Comparison of ENCODE assay signal across 8 mouse cellular contexts in the genomic region with DNA sequence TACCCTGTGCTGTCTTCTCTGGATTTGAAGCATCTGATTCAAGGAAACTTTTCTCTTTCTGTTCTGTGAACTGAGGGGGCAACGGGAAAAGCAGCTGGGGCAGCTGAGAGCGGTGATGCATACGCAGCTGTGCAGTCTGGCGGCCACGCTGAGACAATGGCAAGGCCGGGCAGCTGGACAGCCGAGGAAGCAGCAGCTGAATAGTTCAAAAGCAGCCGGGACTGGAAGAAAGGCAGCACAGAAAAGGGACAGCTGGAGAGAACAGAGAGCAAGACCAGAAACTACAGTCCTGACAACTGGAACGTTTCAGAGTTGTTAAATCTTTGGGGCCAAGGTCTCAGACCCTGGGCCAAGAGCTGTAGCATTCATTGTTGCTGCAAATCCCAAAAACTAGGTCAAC. TPM values are rescaled to one million over a fixed set of nuclear protein-coding genes. Genes with fewer than 3 reads are reported as not detected.
DNase-seq lines count a peak whose midpoint lies in the region; ATAC-seq lines count a peak whose summit lies in the region.
"Had no signal": no experiment of that assay in that cellular context is flagged by ENCODE, and none has a peak within 500 bp of the region (broad histone marks: within the 10 kb centered on the region; RNA-seq: fewer than 3 reads in every experiment).

No protein-coding gene starts in this region.

- peaks cover 9% of the 10 kb centered on the region; the same call in 1 of the 2 replicates for H3K36me3 ChIP-seq in forebrain, embryonic 16.5 days (ENCODE audit: control insufficient read depth, insufficient read depth)
- H3K36me3 ChIP-seq in hindbrain, embryonic 11.5 days (ENCODE audit: control insufficient read depth, insufficient read depth, low read length): no peaks in the 10 kb centered on the region; the same call in 1 of the 2 replicates
- peaks cover 25% of the 10 kb centered on the region for H3K36me3 ChIP-seq in liver, embryonic 12.5 days
- H3K36me3 ChIP-seq in neural tube, embryonic 12.5 days: peaks cover 18% of the 10 kb centered on the region

- peak; percentile 70 for DNase-seq in Muller cell, postnatal 12 days (ENCODE audit: inconsistent ontology term)
- DNase-seq in hindbrain, embryonic 11.5 days (ENCODE audit: low spot score): peak; percentile 75

- H3K27me3 ChIP-seq in forebrain, embryonic 16.5 days (replicated peaks; ENCODE audit: control insufficient read depth, insufficient read depth, low read length): no peaks in the 10 kb centered on the region
- no peaks in the 10 kb centered on the region for H3K27me3 ChIP-seq in hindbrain, embryonic 11.5 days (ENCODE audit: control insufficient read depth, insufficient read depth, low read length)
- H3K27me3 ChIP-seq in liver, embryonic 12.5 days (replicated peaks): peaks cover 6% of the 10 kb centered on the region; the same call in 1 of the 2 replicates
- H3K27me3 ChIP-seq in neural tube, embryonic 12.5 days (replicated peaks): no peaks in the 10 kb centered on the region

- ATAC-seq in forebrain, embryonic 16.5 days: peak; percentile 14
- ATAC-seq in hindbrain, embryonic 11.5 days (ENCODE audit: low FRiP score): peak; percentile 72
- no peak for ATAC-seq in liver, embryonic 12.5 days
- ATAC-seq in neural tube, embryonic 12.5 days (ENCODE audit: low FRiP score, low read depth): peak; percentile 54
- no peak for ATAC-seq in megakaryocyte progenitor cell, adult 5-6 weeks (replicated peaks; ENCODE audit: poor library complexity)

- H3K4me1 ChIP-seq in brown adipose tissue, adult 24 weeks (ENCODE audit: control insufficient read depth, insufficient read depth, insufficient read length, low read length): peaks cover 4% of the 10 kb centered on the region; the same call in 1 of the 2 replicates
- H3K4me1 ChIP-seq in forebrain, embryonic 16.5 days (replicated peaks; ENCODE audit: control insufficient read depth, insufficient read depth, low read length): peaks cover 10% of the 10 kb centered on the region
- H3K4me1 ChIP-seq in hindbrain, embryonic 11.5 days (replicated peaks; ENCODE audit: control insufficient read depth, insufficient read depth, low read length): no peaks in the 10 kb centered on the region
- peaks cover 17% of the 10 kb centered on the region for H3K4me1 ChIP-seq in liver, embryonic 12.5 days
- peaks cover 7% of the 10 kb centered on the region for H3K4me1 ChIP-seq in neural tube, embryonic 12.5 days

- H3K9me3 ChIP-seq in forebrain, embryonic 16.5 days (ENCODE audit: control insufficient read depth, low read length): no peaks in the 10 kb centered on the region
- no peaks in the 10 kb centered on the region for H3K9me3 ChIP-seq in hindbrain, embryonic 11.5 days (ENCODE audit: control insufficient read depth, low read length)
- H3K9me3 ChIP-seq in liver, embryonic 12.5 days (replicated peaks): no peaks in the 10 kb centered on the region
- H3K9me3 ChIP-seq in neural tube, embryonic 12.5 days: no peaks in the 10 kb centered on the region

- peak overlapping the region; percentile 91 for H3K4me2 ChIP-seq in forebrain, embryonic 16.5 days (ENCODE audit: low read length)
- H3K4me2 ChIP-seq in hindbrain, embryonic 11.5 days (replicated peaks; ENCODE audit: low read depth, low read length): peak overlapping the region; percentile 64
- H3K4me2 ChIP-seq in liver, embryonic 12.5 days: peak overlapping the region; percentile 83
- H3K4me2 ChIP-seq in neural tube, embryonic 12.5 days (replicated peaks): peak overlapping the region; percentile 81

- no peak overlapping the region for H3K27ac ChIP-seq in brown adipose tissue, adult 24 weeks (replicated peaks; ENCODE audit: low read depth, low read length)
- H3K27ac ChIP-seq in forebrain, embryonic 16.5 days (ENCODE audit: low read length): no peak overlapping the region
- H3K27ac ChIP-seq in hindbrain, embryonic 11.5 days (ENCODE audit: low read depth, low read length): peak overlapping the region; percentile 72
- H3K27ac ChIP-seq in liver, embryonic 12.5 days: no peak overlapping the region
- peak overlapping the region; percentile 2; the same call in 1 of the 2 replicates for H3K27ac ChIP-seq in neural tube, embryonic 12.5 days

- WGBS in forebrain, embryonic 16.5 days: 0% methylated on average over 9 of the region's 9 CpGs
- 6% methylated on average over 9 of the region's 9 CpGs for WGBS in hindbrain, embryonic 11.5 days
- WGBS in liver, embryonic 12.5 days (ENCODE audit: insufficient replicate concordance): 56% methylated on average over 9 of the region's 9 CpGs
- 8% methylated on average over 9 of the region's 9 CpGs for WGBS in neural tube, embryonic 12.5 days

- peak overlapping the region; percentile 21; the same call in 1 of the 2 replicates for H3K4me3 ChIP-seq in brown adipose tissue, adult 24 weeks (ENCODE audit: insufficient read depth, low read depth, low read length)
- peak overlapping the region; percentile 62 for H3K4me3 ChIP-seq in forebrain, embryonic 16.5 days (replicated peaks; ENCODE audit: low read length)
- peak overlapping the region; percentile 78; the same call in 1 of the 2 replicates for H3K4me3 ChIP-seq in hindbrain, embryonic 11.5 days (ENCODE audit: low read depth, low read length)
- H3K4me3 ChIP-seq in liver, embryonic 12.5 days: no peak overlapping the region
- H3K4me3 ChIP-seq in neural tube, embryonic 12.5 days: no peak overlapping the region; the same call in 1 of the 2 replicates

- H3K9ac ChIP-seq in forebrain, embryonic 16.5 days (replicated peaks; ENCODE audit: low read depth, low read length): no peak overlapping the region
- H3K9ac ChIP-seq in hindbrain, embryonic 11.5 days (ENCODE audit: low read depth, low read length): peak overlapping the region; percentile 9; the same call in 1 of the 2 replicates
- no peak overlapping the region for H3K9ac ChIP-seq in liver, embryonic 12.5 days
- H3K9ac ChIP-seq in neural tube, embryonic 12.5 days: peak overlapping the region; percentile 14; the same call in 1 of the 2 replicates

RNA-seq across cellular contexts. Expression of a gene that starts 1.1 kb away (rescaled TPM):
- 27.0 and 31.0 TPM in 2 replicates for polyA plus RNA-seq in brown adipose tissue, adult 24 weeks (2012; ENCODE audit: insufficient read depth, insufficient read length, missing spikeins)
- polyA plus RNA-seq in forebrain, embryonic 16.5 days (2015; fragmentation: Nextera tagmentation; extraction: Ambion mirVana): 86.9 and 91.6 TPM in 2 replicates
- 104 and 108 TPM in 2 replicates for polyA plus RNA-seq in hindbrain, embryonic 11.5 days (2014; fragmentation: Nextera tagmentation; extraction: Ambion mirVana)
- polyA plus RNA-seq in liver, embryonic 12.5 days (2016; fragmentation: Nextera tagmentation; extraction: Ambion mirVana): 56.6 and 57.8 TPM in 2 replicates
- 85.2 and 86.6 TPM in 2 replicates for polyA plus RNA-seq in neural tube, embryonic 12.5 days (2016; fragmentation: Nextera tagmentation; extraction: Ambion mirVana)
- total RNA-seq in megakaryocyte progenitor cell, adult 5-6 weeks (2015): 80.8 and 81.1 TPM in 2 replicates
- total RNA-seq in megakaryocyte progenitor cell, adult 5-6 weeks (2017): 105 and 123 TPM in 2 replicates

RNA-seq across cellular contexts. Expression of a gene that starts 20.6 kb away (rescaled TPM):
- 0.79 TPM in 1 of 2 replicates, not detected in the other for polyA plus RNA-seq in brown adipose tissue, adult 24 weeks (2012; ENCODE audit: insufficient read depth, insufficient read length, missing spikeins)
- polyA plus RNA-seq in forebrain, embryonic 16.5 days (2015; fragmentation: Nextera tagmentation; extraction: Ambion mirVana): 75.6 and 94.1 TPM in 2 replicates
- 242 and 261 TPM in 2 replicates for polyA plus RNA-seq in hindbrain, embryonic 11.5 days (2014; fragmentation: Nextera tagmentation; extraction: Ambion mirVana)
- 288 and 294 TPM in 2 replicates for polyA plus RNA-seq in liver, embryonic 12.5 days (2016; fragmentation: Nextera tagmentation; extraction: Ambion mirVana)
- polyA plus RNA-seq in neural tube, embryonic 12.5 days (2016; fragmentation: Nextera tagmentation; extraction: Ambion mirVana): 135 and 139 TPM in 2 replicates
- 225 and 227 TPM in 2 replicates for total RNA-seq in megakaryocyte progenitor cell, adult 5-6 weeks (2015)
- 186 and 200 TPM in 2 replicates for total RNA-seq in megakaryocyte progenitor cell, adult 5-6 weeks (2017)

RNA-seq across cellular contexts. Expression of a gene that starts 29.7 kb away (rescaled TPM):
- not detected in 2 replicates for polyA plus RNA-seq in brown adipose tissue, adult 24 weeks (2012; ENCODE audit: insufficient read depth, insufficient read length, missing spikeins)
- 0.39 TPM in 2 replicates for polyA plus RNA-seq in forebrain, embryonic 16.5 days (2015; fragmentation: Nextera tagmentation; extraction: Ambion mirVana)
- polyA plus RNA-seq in hindbrain, embryonic 11.5 days (2014; fragmentation: Nextera tagmentation; extraction: Ambion mirVana): 0.34 and 0.70 TPM in 2 replicates
- not detected in 2 replicates for polyA plus RNA-seq in liver, embryonic 12.5 days (2016; fragmentation: Nextera tagmentation; extraction: Ambion mirVana)
- polyA plus RNA-seq in neural tube, embryonic 12.5 days (2016; fragmentation: Nextera tagmentation; extraction: Ambion mirVana): 0.65 and 0.84 TPM in 2 replicates
- total RNA-seq in megakaryocyte progenitor cell, adult 5-6 weeks (2015): not detected in 2 replicates
- not detected in 2 replicates for total RNA-seq in megakaryocyte progenitor cell, adult 5-6 weeks (2017)
- total RNA-seq: adrenal gland, adult 18-20 months had no signal

Comparison
In these comparisons a context has a peak if more than half of its experiments do, and no peak if none do; other contexts are left out.
1. H3K27ac ChIP-seq: peak in hindbrain, embryonic 11.5 days (single experiment) and neural tube, embryonic 12.5 days (single experiment); none in brown adipose tissue, adult 24 weeks (single experiment), forebrain, embryonic 16.5 days (single experiment) and liver, embryonic 12.5 days (single experiment).
2. H3K4me3 ChIP-seq: peak in brown adipose tissue, adult 24 weeks (single experiment), forebrain, embryonic 16.5 days (single experiment) and hindbrain, embryonic 11.5 days (single experiment); none in liver, embryonic 12.5 days (single experiment) and neural tube, embryonic 12.5 days (single experiment).
3. ATAC-seq: peak in forebrain, embryonic 16.5 days (single experiment), hindbrain, embryonic 11.5 days (single experiment) and neural tube, embryonic 12.5 days (single experiment); none in liver, embryonic 12.5 days (single experiment) and megakaryocyte progenitor cell, adult 5-6 weeks (single experiment).
4. H3K9ac ChIP-seq: peak in hindbrain, embryonic 11.5 days (single experiment) and neural tube, embryonic 12.5 days (single experiment); none in forebrain, embryonic 16.5 days (single experiment) and liver, embryonic 12.5 days (single experiment).
5. RNA of a gene that starts 20.6 kb away (polyA plus RNA-seq): 288 to 294 TPM in liver, embryonic 12.5 days, 242 to 261 TPM in hindbrain, embryonic 11.5 days, 135 to 139 TPM in neural tube, embryonic 12.5 days and 75.6 to 94.1 TPM in forebrain, embryonic 16.5 days; 0.79 TPM in brown adipose tissue, adult 24 weeks; every median in the first group is over 10 times any median in the second.
6. Peak in every context shown above with its lines, with median percentiles within 50 percentile points of each other: H3K4me2 ChIP-seq.